Mouse (Mus musculus) embryonic fibroblast, embryonic 13.5 days (primary cell): ENCODE measurements at regions not wholly inside any gene's neighbourhood (a gene's known extent, or its start where the extent isn't known, plus 50 kb on each side); places are given as distances from the start of the nearest gene placed in this dataset.

Source experiments
- CTCF ChIP-seq: IDR thresholded peaks from 2 replicates; pipeline ENCODE4 v1.5.1; 2011; ENCODE audit warnings: mild to moderate bottlenecking, control low read depth, low read length, moderate library complexity, borderline replicate concordance; ENCODE audit not compliant: insufficient read depth
- POLR2A ChIP-seq: IDR thresholded peaks from 2 replicates; pipeline ENCODE4 v1.6.1; 2011; ENCODE audit warnings: low read depth, mild to moderate bottlenecking, control low read depth, low read length, moderate library complexity

DNA sequence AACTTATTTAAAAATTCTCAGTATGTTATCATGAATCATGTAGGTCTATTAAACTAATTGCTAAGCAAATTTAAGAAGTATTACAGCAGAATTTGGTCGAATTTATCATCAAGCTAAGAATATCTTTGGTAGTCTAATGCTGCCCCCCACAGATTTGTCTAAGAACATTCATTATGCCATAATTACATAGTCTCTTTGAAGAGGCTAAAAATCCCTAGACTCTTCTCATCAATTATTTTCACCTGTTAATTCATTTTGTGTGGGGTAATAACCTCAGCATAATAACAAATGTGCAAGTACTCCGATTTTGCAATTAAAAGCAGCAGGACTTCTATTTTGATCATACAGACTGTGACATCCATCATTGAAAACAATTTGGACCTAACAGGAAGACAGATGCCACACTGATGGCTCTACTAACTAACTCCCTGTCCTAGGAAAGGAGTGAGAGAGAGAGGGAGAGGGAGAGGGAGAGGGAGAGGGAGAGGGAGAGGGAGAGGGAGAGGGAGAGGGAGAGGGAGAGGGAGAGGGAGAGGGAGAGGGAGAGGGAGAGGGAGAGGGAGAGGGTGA lies 189.2 kb upstream of the 1700008P02Rik start:
- TF ChIP-seq POLR2A (no peak), CTCF (no peak)
